In genomic region chr6:142758562-142758961, GRCm38 (mm10) we compare ENCODE assay signal across 15 mouse cellular contexts. TPM values are rescaled to one million over a fixed set of nuclear protein-coding genes. Genes with fewer than 3 reads are reported as not detected.
DNase-seq lines count a peak whose midpoint lies in the region; ATAC-seq and TF ChIP-seq lines count a peak whose summit lies in the region.
"Had no signal": no experiment of that assay in that cellular context is flagged by ENCODE, and none has a peak within 500 bp of the region (broad histone marks: within the 10 kb centered on the region; RNA-seq: fewer than 3 reads in every experiment).

No protein-coding gene starts in this region.

- H3K27me3 ChIP-seq in heart, embryonic 12.5 days (replicated peaks), result peaks cover 3% of the 10 kb centered on the region; the same call in 1 of the 2 replicates
- no peaks in the 10 kb centered on the region for H3K27me3 ChIP-seq in liver, embryonic 11.5 days (replicated peaks; ENCODE audit: control insufficient read depth, insufficient read depth, low read length)
- no peaks in the 10 kb centered on the region for H3K27me3 ChIP-seq in intestine, embryonic 16.5 days (replicated peaks; ENCODE audit: control insufficient read depth, insufficient read depth, low read length)
- H3K27me3 ChIP-seq in liver, postnatal 0 days (ENCODE audit: insufficient read depth, low read length), result no peaks in the 10 kb centered on the region

- 0 out of 2 replicates have a peak overlapping the region, but pooled peaks have one; percentile 67 for H3K27ac ChIP-seq in heart, embryonic 12.5 days (ENCODE audit: poor library complexity, severe bottlenecking)
- no peak overlapping the region for H3K27ac ChIP-seq in liver, embryonic 11.5 days (ENCODE audit: low read depth, low read length)
- peak overlapping the region; percentile 74; the same call in 1 of the 2 replicates for H3K27ac ChIP-seq in intestine, embryonic 16.5 days (ENCODE audit: low read length)
- H3K27ac ChIP-seq in liver, postnatal 0 days (ENCODE audit: low read depth), result no peak overlapping the region
- H3K27ac ChIP-seq: embryonic facial prominence, embryonic 15.5 days had no signal

- ATAC-seq in heart, embryonic 12.5 days (ENCODE audit: insufficient number of reproducible peaks, low FRiP score), result no peak
- ATAC-seq in liver, embryonic 11.5 days (replicated peaks; ENCODE audit: low FRiP score), result no peak
- ATAC-seq in intestine, embryonic 16.5 days, result no peak
- ATAC-seq in liver, postnatal 0 days, result no peak
- ATAC-seq in megakaryocyte-erythroid progenitor cell, adult 5-6 weeks (replicated peaks; ENCODE audit: low FRiP score, low TSS enrichment, poor library complexity, severe bottlenecking), result no peak

- H3K4me2 ChIP-seq in heart, embryonic 12.5 days, result peak overlapping the region; percentile 64
- peak overlapping the region; percentile 71 for H3K4me2 ChIP-seq in liver, embryonic 11.5 days
- H3K4me2 ChIP-seq in intestine, embryonic 16.5 days (ENCODE audit: low read depth, low read length), result peak overlapping the region; percentile 76
- H3K4me2 ChIP-seq in liver, postnatal 0 days (ENCODE audit: low read depth, low read length), result peak overlapping the region; percentile 69

- H3K9me3 ChIP-seq in heart, embryonic 12.5 days (replicated peaks), result no peaks in the 10 kb centered on the region
- no peaks in the 10 kb centered on the region for H3K9me3 ChIP-seq in liver, embryonic 11.5 days (ENCODE audit: control insufficient read depth, low read length)
- no peaks in the 10 kb centered on the region for H3K9me3 ChIP-seq in intestine, embryonic 16.5 days (ENCODE audit: control insufficient read depth, low read length)
- H3K9me3 ChIP-seq in liver, postnatal 0 days (ENCODE audit: low read length), result no peaks in the 10 kb centered on the region
- H3K9me3 ChIP-seq: embryonic facial prominence, embryonic 15.5 days had no signal

- 90% methylated on average over 6 of the region's 6 CpGs for WGBS in heart, embryonic 12.5 days
- WGBS in liver, embryonic 11.5 days, result 93% methylated on average over 6 of the region's 6 CpGs
- 94% methylated on average over 6 of the region's 6 CpGs for WGBS in intestine, embryonic 16.5 days
- 87% methylated on average over 6 of the region's 6 CpGs for WGBS in liver, postnatal 0 days (ENCODE audit: insufficient replicate concordance)

- no peak for TF ChIP-seq EP300 in liver, postnatal 0 days (IDR thresholded peaks at IDR 0.05; ENCODE audit: low read depth)

- peaks cover 35% of the 10 kb centered on the region for H3K36me3 ChIP-seq in heart, embryonic 12.5 days
- H3K36me3 ChIP-seq in liver, embryonic 11.5 days (ENCODE audit: control insufficient read depth, insufficient read depth, low read length), result peaks cover 12% of the 10 kb centered on the region
- peaks cover 6% of the 10 kb centered on the region; the same call in 1 of the 2 replicates for H3K36me3 ChIP-seq in intestine, embryonic 16.5 days (ENCODE audit: control insufficient read depth, insufficient read depth, low read length)
- H3K36me3 ChIP-seq in liver, postnatal 0 days (replicated peaks; ENCODE audit: insufficient read depth, low read length), result peaks cover 48% of the 10 kb centered on the region

- TF ChIP-seq CTCF in liver, postnatal 0 days (IDR thresholded peaks at IDR 0.05; ENCODE audit: low read depth), result no peak

- no peak for DNase-seq in heart, adult 9 months (ENCODE audit: low spot score in 2 of 2)
- no peak for DNase-seq in liver, embryonic 11.5 days (ENCODE audit: low spot score)
- no peak for DNase-seq in liver
- no peak for DNase-seq in liver, postnatal 0 days
- DNase-seq in left cerebral cortex, adult 18-20 months (ENCODE audit: low spot score in 2 of 2), result no peak
- DNase-seq: cerebellum, postnatal 36 days; heart, adult 18-20 months; kidney, adult 8-10 months; left cerebral cortex, postnatal 4 days; right cerebral cortex, postnatal 14 days had no signal

- H3K4me3 ChIP-seq in heart, embryonic 12.5 days, result peak overlapping the region; percentile 96
- H3K4me3 ChIP-seq in liver, embryonic 11.5 days (ENCODE audit: low read depth, low read length), result peak overlapping the region; percentile 81
- H3K4me3 ChIP-seq in intestine, embryonic 16.5 days (ENCODE audit: low read length), result no peak overlapping the region
- peak overlapping the region; percentile 70 for H3K4me3 ChIP-seq in liver, postnatal 0 days (ENCODE audit: low read depth, low read length)
- H3K4me3 ChIP-seq: embryonic facial prominence, embryonic 15.5 days had no signal

- peak overlapping the region; percentile 29; the same call in 1 of the 2 replicates for H3K9ac ChIP-seq in heart, embryonic 12.5 days
- H3K9ac ChIP-seq in liver, embryonic 11.5 days (ENCODE audit: low read depth, low read length), result no peak overlapping the region
- no peak overlapping the region for H3K9ac ChIP-seq in intestine, embryonic 16.5 days (ENCODE audit: low read depth, low read length)
- H3K9ac ChIP-seq in liver, postnatal 0 days (replicated peaks), result peak overlapping the region; percentile 81
- H3K9ac ChIP-seq: embryonic facial prominence, embryonic 15.5 days had no signal

- H3K4me1 ChIP-seq in heart, embryonic 12.5 days (replicated peaks), result peaks cover 36% of the 10 kb centered on the region
- peaks cover 13% of the 10 kb centered on the region for H3K4me1 ChIP-seq in liver, embryonic 11.5 days (replicated peaks; ENCODE audit: control insufficient read depth, insufficient read depth, low read length)
- H3K4me1 ChIP-seq in intestine, embryonic 16.5 days (ENCODE audit: control insufficient read depth, insufficient read depth, low read length), result peaks cover 17% of the 10 kb centered on the region
- H3K4me1 ChIP-seq in liver, postnatal 0 days (ENCODE audit: insufficient read depth), result peaks cover 13% of the 10 kb centered on the region

RNA-seq across cellular contexts. Expression of gene Cmas, which starts 2.1 kb away (rescaled TPM):
- 126 and 127 TPM in 2 replicates for polyA plus RNA-seq in heart, embryonic 12.5 days (2016; fragmentation: Nextera tagmentation; extraction: Ambion mirVana)
- 93.0 and 102 TPM in 2 replicates for polyA plus RNA-seq in liver, embryonic 11.5 days (2014; fragmentation: Nextera tagmentation; extraction: Ambion mirVana)
- 145 and 153 TPM in 2 replicates for polyA plus RNA-seq in intestine, embryonic 16.5 days (2015; fragmentation: Nextera tagmentation; extraction: Ambion mirVana)
- 107 and 121 TPM in 2 replicates for polyA plus RNA-seq in liver, postnatal 0 days (2015; fragmentation: Nextera tagmentation; extraction: Ambion mirVana)
- 100 to 1,000 TPM; 115 to 116 TPM for total RNA-seq in left cerebral cortex, adult 18-20 months (2021)
- total RNA-seq in megakaryocyte-erythroid progenitor cell, adult 5-6 weeks (2014; fragmentation: Nextera tagmentation), result 56.9 and 59.1 TPM in 2 replicates
- total RNA-seq in megakaryocyte-erythroid progenitor cell, adult 5-6 weeks (2017), result 49.5 and 84.8 TPM in 2 replicates

RNA-seq across cellular contexts. Expression of gene Sult6b2, which starts 45.7 kb away (rescaled TPM):
- 0.08 and 0.21 TPM in 2 replicates for polyA plus RNA-seq in heart, embryonic 12.5 days (2016; fragmentation: Nextera tagmentation; extraction: Ambion mirVana)
- 0.07 TPM in 1 of 2 replicates, not detected in the other for polyA plus RNA-seq in liver, embryonic 11.5 days (2014; fragmentation: Nextera tagmentation; extraction: Ambion mirVana)
- 49.8 and 76.7 TPM in 2 replicates for polyA plus RNA-seq in intestine, embryonic 16.5 days (2015; fragmentation: Nextera tagmentation; extraction: Ambion mirVana)
- not detected in 2 replicates for polyA plus RNA-seq in liver, postnatal 0 days (2015; fragmentation: Nextera tagmentation; extraction: Ambion mirVana)
- total RNA-seq in left cerebral cortex, adult 18-20 months (2021), result not detected
- total RNA-seq in megakaryocyte-erythroid progenitor cell, adult 5-6 weeks (2014; fragmentation: Nextera tagmentation), result not detected in 2 replicates
- not detected in 2 replicates for total RNA-seq in megakaryocyte-erythroid progenitor cell, adult 5-6 weeks (2017)
- total RNA-seq: heart, adult 18-20 months had no signal
- polyA plus RNA-seq: embryonic facial prominence, embryonic 15.5 days; macrophage had no signal

RNA-seq across cellular contexts. Expression of gene Abcc9, which starts 56.4 kb away (rescaled TPM):
- polyA plus RNA-seq in heart, embryonic 12.5 days (2016; fragmentation: Nextera tagmentation; extraction: Ambion mirVana), result 22.7 and 24.3 TPM in 2 replicates
- polyA plus RNA-seq in liver, embryonic 11.5 days (2014; fragmentation: Nextera tagmentation; extraction: Ambion mirVana), result 3.5 and 3.6 TPM in 2 replicates
- polyA plus RNA-seq in intestine, embryonic 16.5 days (2015; fragmentation: Nextera tagmentation; extraction: Ambion mirVana), result 7.6 and 7.8 TPM in 2 replicates
- 2.9 and 3.2 TPM in 2 replicates for polyA plus RNA-seq in liver, postnatal 0 days (2015; fragmentation: Nextera tagmentation; extraction: Ambion mirVana)
- 1 to 10 TPM; 3.0 to 4.7 TPM for total RNA-seq in left cerebral cortex, adult 18-20 months (2021)
- not detected in 2 replicates for total RNA-seq in megakaryocyte-erythroid progenitor cell, adult 5-6 weeks (2014; fragmentation: Nextera tagmentation)
- total RNA-seq in megakaryocyte-erythroid progenitor cell, adult 5-6 weeks (2017), result not detected in 2 replicates
- polyA plus RNA-seq: macrophage had no signal

Comparison
In these comparisons a context has a peak if more than half of its experiments do, and no peak if none do; other contexts are left out.
1. H3K9ac ChIP-seq: peak in heart, embryonic 12.5 days (single experiment) and liver, postnatal 0 days (single experiment); none in liver, embryonic 11.5 days (single experiment) and intestine, embryonic 16.5 days (single experiment).
2. H3K27ac ChIP-seq: peak in heart, embryonic 12.5 days (single experiment) and intestine, embryonic 16.5 days (single experiment); none in liver, embryonic 11.5 days (single experiment) and liver, postnatal 0 days (single experiment).
3. RNA of gene Sult6b2, which starts 45.7 kb away (polyA plus RNA-seq): 49.8 to 76.7 TPM in intestine, embryonic 16.5 days; 0.08 to 0.21 TPM in heart, embryonic 12.5 days, 0.07 TPM in liver, embryonic 11.5 days and not detected in liver, postnatal 0 days; every median in the first group is over 10 times any median in the second.
4. Peak in every context shown above with its lines, with median percentiles within 50 percentile points of each other: H3K4me2 ChIP-seq.